In the genomic region with DNA sequence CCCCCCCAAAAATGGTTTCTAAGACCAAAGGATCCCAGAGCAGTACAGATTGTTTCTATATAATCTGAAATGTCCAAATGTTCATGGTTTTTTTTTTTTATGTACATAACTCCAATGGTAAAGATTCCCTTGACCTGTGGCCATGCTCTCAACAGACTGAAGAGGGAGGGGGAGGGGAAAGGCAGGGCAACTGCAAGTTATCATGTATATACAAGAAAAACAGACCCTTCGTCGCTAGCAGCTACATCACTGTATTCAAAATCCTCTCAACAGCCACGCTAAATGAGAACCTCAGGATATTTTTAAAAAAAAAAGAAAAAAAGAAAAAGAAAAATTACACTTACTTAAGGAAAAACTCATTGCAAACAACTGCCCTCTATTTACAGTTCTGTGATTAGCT, we compare ENCODE assay signal across 7 mouse cellular contexts. TPM values are rescaled to one million over a fixed set of nuclear protein-coding genes. Genes with fewer than 3 reads are reported as not detected.
DNase-seq lines count a peak whose midpoint lies in the region; ATAC-seq lines count a peak whose summit lies in the region.

No protein-coding gene starts in this region.

- H3K4me1 ChIP-seq in lung, embryonic 15.5 days = peaks cover 48% of the 10 kb centered on the region
- H3K4me1 ChIP-seq in forebrain, embryonic 16.5 days (replicated peaks; ENCODE audit: control insufficient read depth, insufficient read depth, low read length) = peaks cover 11% of the 10 kb centered on the region
- peaks cover 39% of the 10 kb centered on the region for H3K4me1 ChIP-seq in limb, embryonic 15.5 days
- H3K4me1 ChIP-seq in stomach, embryonic 16.5 days (ENCODE audit: control insufficient read depth, insufficient read depth, low read length) = peaks cover 27% of the 10 kb centered on the region

- no peak for DNase-seq in lung, postnatal 36 days
- DNase-seq in ovary, adult 18-20 months (ENCODE audit: low spot score) = no peak
- no peak for DNase-seq in gastrocnemius, postnatal 10 days

- peak overlapping the region; percentile 69 for H3K9ac ChIP-seq in lung, embryonic 15.5 days
- H3K9ac ChIP-seq in forebrain, embryonic 16.5 days (replicated peaks; ENCODE audit: low read depth, low read length) = no peak overlapping the region
- no peak overlapping the region for H3K9ac ChIP-seq in limb, embryonic 15.5 days
- peak overlapping the region; percentile 70 for H3K9ac ChIP-seq in stomach, embryonic 16.5 days (ENCODE audit: low read length)

- H3K36me3 ChIP-seq in lung, embryonic 15.5 days = peaks cover 7% of the 10 kb centered on the region; the same call in 1 of the 2 replicates
- no peaks in the 10 kb centered on the region for H3K36me3 ChIP-seq in forebrain, embryonic 16.5 days (ENCODE audit: control insufficient read depth, insufficient read depth)
- H3K36me3 ChIP-seq in limb, embryonic 15.5 days = no peaks in the 10 kb centered on the region
- no peaks in the 10 kb centered on the region for H3K36me3 ChIP-seq in stomach, embryonic 16.5 days (ENCODE audit: control insufficient read depth, insufficient read depth, low read length)

- H3K4me3 ChIP-seq in lung, embryonic 15.5 days = peak overlapping the region; percentile 57
- H3K4me3 ChIP-seq in forebrain, embryonic 16.5 days (replicated peaks; ENCODE audit: low read length) = peak overlapping the region; percentile 23
- no peak overlapping the region for H3K4me3 ChIP-seq in limb, embryonic 15.5 days
- peak overlapping the region; percentile 51 for H3K4me3 ChIP-seq in stomach, embryonic 16.5 days (replicated peaks; ENCODE audit: low read length)

- no peaks in the 10 kb centered on the region for H3K27me3 ChIP-seq in lung, embryonic 15.5 days
- H3K27me3 ChIP-seq in forebrain, embryonic 16.5 days (replicated peaks; ENCODE audit: control insufficient read depth, insufficient read depth, low read length) = peaks cover 50% of the 10 kb centered on the region
- H3K27me3 ChIP-seq in limb, embryonic 15.5 days = peaks cover 10% of the 10 kb centered on the region
- no peaks in the 10 kb centered on the region for H3K27me3 ChIP-seq in stomach, embryonic 16.5 days (ENCODE audit: control insufficient read depth, insufficient read depth, low read length)

- peak overlapping the region; percentile 64 for H3K4me2 ChIP-seq in lung, embryonic 15.5 days
- H3K4me2 ChIP-seq in forebrain, embryonic 16.5 days (ENCODE audit: low read length) = peak overlapping the region; percentile 65
- H3K4me2 ChIP-seq in limb, embryonic 15.5 days = peak overlapping the region; percentile 60
- peak overlapping the region; percentile 64 for H3K4me2 ChIP-seq in stomach, embryonic 16.5 days (ENCODE audit: low read depth, low read length)

- H3K9me3 ChIP-seq in lung, embryonic 15.5 days = no peaks in the 10 kb centered on the region
- H3K9me3 ChIP-seq in forebrain, embryonic 16.5 days (ENCODE audit: control insufficient read depth, low read length) = no peaks in the 10 kb centered on the region
- H3K9me3 ChIP-seq in limb, embryonic 15.5 days = no peaks in the 10 kb centered on the region
- H3K9me3 ChIP-seq in stomach, embryonic 16.5 days (replicated peaks; ENCODE audit: control insufficient read depth, low read length) = no peaks in the 10 kb centered on the region

- WGBS in lung, embryonic 15.5 days = 7% methylated on average over 3 of the region's 3 CpGs
- 24% methylated on average over 3 of the region's 3 CpGs for WGBS in forebrain, embryonic 16.5 days
- WGBS in limb, embryonic 15.5 days = 48% methylated on average over 3 of the region's 3 CpGs
- WGBS in stomach, embryonic 16.5 days = 33% methylated on average over 3 of the region's 3 CpGs

- no peak for ATAC-seq in lung, embryonic 15.5 days (ENCODE audit: borderline replicate concordance, extremely low read depth, low FRiP score, low TSS enrichment)
- ATAC-seq in forebrain, embryonic 16.5 days = no peak
- no peak for ATAC-seq in limb, embryonic 15.5 days (ENCODE audit: insufficient number of reproducible peaks, low FRiP score, low TSS enrichment, low read depth)
- no peak for ATAC-seq in stomach, embryonic 16.5 days (ENCODE audit: insufficient read depth, low FRiP score)

- peak overlapping the region; percentile 92 for H3K27ac ChIP-seq in lung, embryonic 15.5 days
- H3K27ac ChIP-seq in forebrain, embryonic 16.5 days (ENCODE audit: low read length) = no peak overlapping the region
- peak overlapping the region; percentile 92 for H3K27ac ChIP-seq in limb, embryonic 15.5 days
- peak overlapping the region; percentile 81 for H3K27ac ChIP-seq in stomach, embryonic 16.5 days (ENCODE audit: low read length)

RNA-seq across cellular contexts. Expression of gene Nr2f2, which starts 13.9 kb away (rescaled TPM):
- polyA plus RNA-seq in lung, embryonic 15.5 days (2015; fragmentation: Nextera tagmentation; extraction: Ambion mirVana) = 107 and 108 TPM in 2 replicates
- polyA plus RNA-seq in forebrain, embryonic 16.5 days (2015; fragmentation: Nextera tagmentation; extraction: Ambion mirVana) = 88.4 and 90.6 TPM in 2 replicates
- 28.0 and 34.7 TPM in 2 replicates for polyA plus RNA-seq in limb, embryonic 15.5 days (2015; fragmentation: Nextera tagmentation; extraction: Ambion mirVana)
- 52.5 and 64.6 TPM in 2 replicates for polyA plus RNA-seq in stomach, embryonic 16.5 days (2015; fragmentation: Nextera tagmentation; extraction: Ambion mirVana)
- total RNA-seq in gastrocnemius, postnatal 10 days (2021) = 10 to 100 TPM; 32.7 to 39.2 TPM

Comparison
In these comparisons a context has a peak if more than half of its experiments do, and no peak if none do; other contexts are left out.
1. H3K9ac ChIP-seq: peak in lung, embryonic 15.5 days (single experiment) and stomach, embryonic 16.5 days (single experiment); none in forebrain, embryonic 16.5 days (single experiment) and limb, embryonic 15.5 days (single experiment).
2. Peak in every context shown above with its lines, with median percentiles within 50 percentile points of each other: H3K4me2 ChIP-seq.